Mouse (Mus musculus) midbrain, embryonic 11.5 days (tissue): ENCODE results near the gene Macrod1. TPM values are rescaled to one million over a fixed set of nuclear protein-coding genes. Genes with fewer than 3 reads are reported as not detected.
"Not testable (repeated sequence)": the region's sequence is repeated elsewhere in the genome, so short reads cannot be mapped to it uniquely, and the experiment has no call there.

Source experiments
- ATAC-seq: fragments of 200-750 bp; cut with Nextera tagmentation; 2 replicates; pipeline ENCODE4 v1.8.0; 2017; ENCODE audit warnings: moderate TSS enrichment, moderate library complexity; ENCODE audit not compliant: low FRiP score
- DNase-seq: peaks from one replicate; pipeline ENCODE4 v3.0.0; 2015; ENCODE audit warnings: low spot score; ENCODE audit errors: missing footprints
- H3K27ac ChIP-seq: fragments of 300-500 bp; sonication (generic); 2 replicates; pipeline ENCODE4 v1.5.1; 2014; ENCODE audit warnings: low read depth, low read length
- H3K27me3 ChIP-seq: fragments of 300-500 bp; sonication (generic); 2 replicates; pipeline ENCODE4 v1.6.1; 2014; ENCODE audit warnings: mild to moderate bottlenecking, low read length, moderate library complexity, mixed read lengths; ENCODE audit not compliant: control insufficient read depth, insufficient read depth
- H3K36me3 ChIP-seq: fragments of 300-500 bp; sonication (generic); 2 replicates; pipeline ENCODE4 v1.6.1; 2014; ENCODE audit warnings: mild to moderate bottlenecking, low read length, moderate library complexity, mixed read lengths; ENCODE audit not compliant: control insufficient read depth, insufficient read depth
- H3K4me1 ChIP-seq: fragments of 300-500 bp; sonication (generic); 2 replicates; pipeline ENCODE4 v1.6.1; 2014; ENCODE audit warnings: low read length; ENCODE audit not compliant: control insufficient read depth, insufficient read depth
- H3K4me2 ChIP-seq: fragments of 300-500 bp; sonication (generic); 2 replicates; pipeline ENCODE4 v1.6.1; 2014; ENCODE audit warnings: mild to moderate bottlenecking, moderate library complexity
- H3K4me3 ChIP-seq: fragments of 300-500 bp; sonication (generic); 2 replicates; pipeline ENCODE4 v1.5.1; 2014; ENCODE audit warnings: low read depth, low read length
- H3K9ac ChIP-seq: fragments of 300-500 bp; sonication (generic); 2 replicates; pipeline ENCODE4 v1.6.1; 2014; ENCODE audit warnings: low read length
- H3K9me3 ChIP-seq: fragments of 300-500 bp; sonication (generic); 2 replicates; pipeline ENCODE4 v1.6.1; 2016; ENCODE audit warnings: low read length; ENCODE audit not compliant: control insufficient read depth
- WGBS: fragments of 180-500 bp; shearing (Covaris S2); extraction: QIAGEN DNeasy Blood & Tissue Kit; methylation state at CpG from one replicate; pipeline ENCODE4 v1.1.7; 2014; 5-methylcytosine and 5-hydroxymethylcytosine counted together
- polyA plus RNA-seq: library from polyadenylated mRNA; unstranded; fragments of >200 nt; fragmentation: Nextera tagmentation; extraction: Ambion mirVana; gene quantifications from 2 replicates; pipeline ENCODE4 v1.2.1, GENCODE M21; 2014

The Macrod1 gene
- polyA plus RNA-seq, 1 experiment from 2014 or later = 3.0 TPM

- Histone ChIP-seq H3K4me3 (no peak overlapping the region), H3K27me3 (peaks cover 18% of the 10 kb centered on the region), H3K27ac (no peak overlapping the region; the same call in 1 of the 2 replicates), H3K4me2 (no peak overlapping the region), H3K36me3 (no peaks in the 10 kb centered on the region), H3K9ac (no peak overlapping the region), H3K9me3 (no peaks in the 10 kb centered on the region), H3K4me1 (peaks cover 40% of the 10 kb centered on the region)
- 41% methylated on average over 12 of the region's 12 CpGs for WGBS
- DNase-seq (no peak), ATAC-seq (no peak)
Observed at GRCm38 (mm10) chr19:7073997-7074781, 17.6 kb downstream of the Macrod1 start.

GRCm38 (mm10) chr19:7075336-7075735 lies 18.7 kb downstream of the Macrod1 start:
- not testable (repeated sequence) for DNase-seq, H3K9ac ChIP-seq, ATAC-seq, H3K36me3 ChIP-seq, H3K4me2 ChIP-seq, H3K9me3 ChIP-seq, H3K27ac ChIP-seq, H3K4me3 ChIP-seq
- peaks cover 34% of the 10 kb centered on the region for H3K4me1 ChIP-seq
- H3K27me3 ChIP-seq = peaks cover 22% of the 10 kb centered on the region
- WGBS = 88% methylated on average over 11 of the region's 11 CpGs

GRCm38 (mm10) chr19:7077666-7078065 lies 21.1 kb downstream of the Macrod1 start:
- peak; percentile 85 for DNase-seq
- Histone ChIP-seq H3K4me2 (no peak overlapping the region), H3K27me3 (peaks cover 21% of the 10 kb centered on the region; the same call in 1 of the 2 replicates), H3K4me3 (no peak overlapping the region), H3K36me3 (no peaks in the 10 kb centered on the region), H3K27ac (no peak overlapping the region), H3K9me3 (no peaks in the 10 kb centered on the region), H3K4me1 (peaks cover 18% of the 10 kb centered on the region), H3K9ac (no peak overlapping the region)
- WGBS = 47% methylated on average over 9 of the region's 9 CpGs
- no peak for ATAC-seq

- Histone ChIP-seq H3K36me3 (no peaks in the 10 kb centered on the region), H3K4me1 (peaks cover 17% of the 10 kb centered on the region), H3K9ac (no peak overlapping the region), H3K4me3 (no peak overlapping the region), H3K4me2 (no peak overlapping the region), H3K27me3 (peaks cover 21% of the 10 kb centered on the region; the same call in 1 of the 2 replicates), H3K27ac (no peak overlapping the region), H3K9me3 (no peaks in the 10 kb centered on the region)
- WGBS = 87% methylated on average over 7 of the region's 7 CpGs
- DNase-seq (no peak), ATAC-seq (no peak)
Observed at GRCm38 (mm10) chr19:7078271-7078670, 21.7 kb downstream of the Macrod1 start.

GRCm38 (mm10) chr19:7081516-7082266 lies 25.1 kb downstream of the Macrod1 start:
- peaks cover 24% of the 10 kb centered on the region; the same call in 1 of the 2 replicates for H3K27me3 ChIP-seq

GRCm38 (mm10) chr19:7083035-7083794 lies 26.6 kb downstream of the Macrod1 start:
- no peaks in the 10 kb centered on the region for H3K36me3 ChIP-seq
- DNase-seq (peak; percentile 91), ATAC-seq (peak; percentile 67)
- peak overlapping the region; percentile 60 for H3K27ac ChIP-seq
- no peak overlapping the region for H3K9ac ChIP-seq
- H3K9me3 ChIP-seq = no peaks in the 10 kb centered on the region
- WGBS = 17% methylated on average over 14 of the region's 14 CpGs
- no peak overlapping the region for H3K4me3 ChIP-seq
- no peak overlapping the region for H3K4me2 ChIP-seq
- peaks cover 24% of the 10 kb centered on the region; the same call in 1 of the 2 replicates for H3K27me3 ChIP-seq
- peaks cover 26% of the 10 kb centered on the region for H3K4me1 ChIP-seq

More at GRCm38 (mm10) chr19:7081516-7082266, 25.1 kb downstream of the Macrod1 start:
- DNase-seq = no peak
- 86% methylated on average over 7 of the region's 7 CpGs for WGBS
- ATAC-seq = no peak
- Histone ChIP-seq H3K9me3 (no peaks in the 10 kb centered on the region), H3K4me2 (no peak overlapping the region), H3K36me3 (no peaks in the 10 kb centered on the region), H3K27ac (no peak overlapping the region), H3K4me1 (peaks cover 28% of the 10 kb centered on the region), H3K4me3 (no peak overlapping the region), H3K9ac (no peak overlapping the region)

- no peak for DNase-seq
- H3K4me1 ChIP-seq = peaks cover 27% of the 10 kb centered on the region
- no peaks in the 10 kb centered on the region for H3K36me3 ChIP-seq
- H3K27ac ChIP-seq = no peak overlapping the region
- no peak overlapping the region for H3K4me3 ChIP-seq
- H3K9ac ChIP-seq = no peak overlapping the region
- no peaks in the 10 kb centered on the region for H3K9me3 ChIP-seq
- H3K27me3 ChIP-seq = peaks cover 19% of the 10 kb centered on the region; the same call in 1 of the 2 replicates
- no peak overlapping the region for H3K4me2 ChIP-seq
- 72% methylated on average over 15 of the region's 15 CpGs for WGBS
- ATAC-seq = no peak
Observed at GRCm38 (mm10) chr19:7084734-7085133, 28.1 kb downstream of the Macrod1 start.

GRCm38 (mm10) chr19:7088558-7088957 lies 31.9 kb downstream of the Macrod1 start:
- no peak overlapping the region for H3K9ac ChIP-seq
- no peak for ATAC-seq
- H3K4me3 ChIP-seq = no peak overlapping the region
- WGBS = 12% methylated on average over 9 of the region's 9 CpGs
- H3K9me3 ChIP-seq = no peaks in the 10 kb centered on the region
- peaks cover 8% of the 10 kb centered on the region; the same call in 1 of the 2 replicates for H3K27me3 ChIP-seq
- no peak overlapping the region for H3K27ac ChIP-seq
- no peaks in the 10 kb centered on the region for H3K36me3 ChIP-seq
- DNase-seq = no peak
- H3K4me2 ChIP-seq = no peak overlapping the region
- peaks cover 49% of the 10 kb centered on the region for H3K4me1 ChIP-seq
